In genomic region chr11:55608524-55608920, GRCm38 (mm10) we compare ENCODE assay signal across 10 mouse cellular contexts. TPM values are rescaled to one million over a fixed set of nuclear protein-coding genes. Genes with fewer than 3 reads are reported as not detected.
A peak's percentile ranks its signal among the peaks of the same experiment; 100 is the strongest.
DNase-seq lines count a peak whose midpoint lies in the region; ATAC-seq and TF ChIP-seq lines count a peak whose summit lies in the region.
"Had no signal": no experiment of that assay in that cellular context is flagged by ENCODE, and none has a peak within 500 bp of the region (broad histone marks: within the 10 kb centered on the region; RNA-seq: fewer than 3 reads in every experiment).

No protein-coding gene starts in this region.

- peak overlapping the region; percentile 14 to 37; a peak in 2 of 4 replicates for H3K4me3 ChIP-seq in ES-E14 (ENCODE audit: insufficient read depth in 1 of 2, low read depth in 1 of 2, low read length in 2 of 2, poor library complexity in 1 of 2, severe bottlenecking in 1 of 2)
- H3K4me3 ChIP-seq in cortical plate, adult 2 months (ENCODE audit: insufficient read depth, low read length), result peak overlapping the region; percentile 22
- peak overlapping the region; percentile 65 for H3K4me3 ChIP-seq in hindbrain, embryonic 10.5 days
- peak overlapping the region; percentile 50 for H3K4me3 ChIP-seq in midbrain, postnatal 0 days (ENCODE audit: low read depth, low read length)
- no peak overlapping the region for H3K4me3 ChIP-seq in lung, adult 2 months (replicated peaks; ENCODE audit: extremely low read depth, low read depth, low read length)

- intact Hi-C loops in gastrocnemius, postnatal 36 days (cut with DNase I), result no loop called here

- in situ Hi-C loops in ES-E14 (cut with MboI; ENCODE audit: low sequenced_read_pairs in 2 of 2, unreplicated experiment in 2 of 2), result no loop called here

- H3K9me3 ChIP-seq in ES-E14 (ENCODE audit: control insufficient read depth, insufficient read depth, low read depth, low read length), result no peaks in the 10 kb centered on the region
- no peaks in the 10 kb centered on the region for H3K9me3 ChIP-seq in hindbrain, embryonic 10.5 days
- no peaks in the 10 kb centered on the region for H3K9me3 ChIP-seq in midbrain, postnatal 0 days (ENCODE audit: low read length)

- no peak overlapping the region for H3K9ac ChIP-seq in ES-E14 (ENCODE audit: insufficient read depth, low read depth, low read length, poor library complexity, severe bottlenecking)
- no peak overlapping the region for H3K9ac ChIP-seq in midbrain, postnatal 0 days (replicated peaks; ENCODE audit: low read length, poor library complexity, severe bottlenecking)

- WGBS in hindbrain, embryonic 10.5 days, result 2% methylated on average over 12 of the region's 12 CpGs
- WGBS in midbrain, postnatal 0 days, result under 1% methylated on average over 12 of the region's 12 CpGs
- 5% methylated on average over 12 of the region's 12 CpGs for WGBS in lung, adult 2 months

- ATAC-seq in midbrain, postnatal 0 days (ENCODE audit: low FRiP score), result peak; percentile 44; the same call in 1 of the 2 replicates
- ATAC-seq: Patski had no signal

- H3K4me1 ChIP-seq in ES-E14 (ENCODE audit: control insufficient read depth in 2 of 2, insufficient read depth in 2 of 2, low read length in 2 of 2, poor library complexity in 1 of 2), result peaks cover 0 to 3% of the 10 kb centered on the region in 2 experiments; a peak in 1 of 4 replicates
- no peaks in the 10 kb centered on the region for H3K4me1 ChIP-seq in cortical plate, adult 2 months (ENCODE audit: control insufficient read depth, insufficient read depth, low read length)
- H3K4me1 ChIP-seq in hindbrain, embryonic 10.5 days (replicated peaks), result peaks cover 35% of the 10 kb centered on the region
- 0 out of 2 replicates have a peak, but pooled peaks cover 3% of the 10 kb centered on the region for H3K4me1 ChIP-seq in midbrain, postnatal 0 days (ENCODE audit: insufficient read depth, low read length)
- H3K4me1 ChIP-seq in lung, adult 2 months (ENCODE audit: control insufficient read depth, insufficient read depth, low read length), result no peaks in the 10 kb centered on the region

- H3K27me3 ChIP-seq in hindbrain, embryonic 10.5 days (ENCODE audit: insufficient read depth, poor library complexity, severe bottlenecking), result peaks cover 29% of the 10 kb centered on the region
- peaks cover 12% of the 10 kb centered on the region; the same call in 1 of the 2 replicates for H3K27me3 ChIP-seq in midbrain, postnatal 0 days (ENCODE audit: insufficient read depth, low read length)

- H3K36me3 ChIP-seq in ES-E14 (ENCODE audit: control insufficient read depth, insufficient read depth, low read length, poor library complexity, severe bottlenecking), result no peaks in the 10 kb centered on the region
- peaks cover 4% of the 10 kb centered on the region; the same call in 1 of the 2 replicates for H3K36me3 ChIP-seq in hindbrain, embryonic 10.5 days
- H3K36me3 ChIP-seq in midbrain, postnatal 0 days (ENCODE audit: insufficient read depth, low read length), result no peaks in the 10 kb centered on the region

- no peak for DNase-seq in ES-E14 (ENCODE audit: low read depth, low spot score)
- no peak for DNase-seq in hindbrain, embryonic 10.5 days (ENCODE audit: low spot score)
- DNase-seq in midbrain, postnatal 0 days (ENCODE audit: low spot score), result peak; percentile 86
- no peak for DNase-seq in lung, adult 2 months
- no peak for DNase-seq in gastrocnemius, postnatal 36 days
- DNase-seq in cerebellum, postnatal 36 days, result no peak

- H3K27ac ChIP-seq in ES-E14 (ENCODE audit: insufficient read depth, low read depth, low read length, poor library complexity, severe bottlenecking), result no peak overlapping the region
- H3K27ac ChIP-seq in cortical plate, adult 2 months (ENCODE audit: insufficient read depth, low read length), result no peak overlapping the region
- peak overlapping the region; percentile 86 for H3K27ac ChIP-seq in hindbrain, embryonic 10.5 days
- no peak overlapping the region for H3K27ac ChIP-seq in midbrain, postnatal 0 days (ENCODE audit: low read depth, low read length)

- no peak for TF ChIP-seq CTCF in cortical plate, adult 2 months (IDR thresholded peaks at IDR 0.05; ENCODE audit: extremely low read depth, insufficient read depth, low read length)
- no peak for TF ChIP-seq CTCF in midbrain, postnatal 0 days (IDR thresholded peaks at IDR 0.05)
- TF ChIP-seq CTCF in lung, adult 2 months (IDR thresholded peaks at IDR 0.05; ENCODE audit: insufficient read depth, low read length), result no peak

- no peak for TF ChIP-seq POLR2A in cortical plate, adult 2 months (IDR thresholded peaks at IDR 0.05; ENCODE audit: extremely low read depth, insufficient read depth, low read length)
- no peak for TF ChIP-seq POLR2A in lung, adult 2 months (IDR thresholded peaks at IDR 0.05; ENCODE audit: borderline replicate concordance, extremely low read depth, low read depth, low read length)

- peak overlapping the region; percentile 90 for H3K4me2 ChIP-seq in midbrain, postnatal 0 days (ENCODE audit: low read depth, low read length, poor library complexity, severe bottlenecking)

TF ChIP-seq in ES-E14, 5 proteins besides CTCF, POLR2A, EP300 and RAD21:
- no peak for TF ChIP-seq ZC3H11A (IDR thresholded peaks at IDR 0.05; ENCODE audit: borderline replicate concordance, low read depth, low read length)
- no peak for TF ChIP-seq CHD2 (IDR thresholded peaks at IDR 0.05; ENCODE audit: low read depth, low read length)
- no peak for TF ChIP-seq HCFC1 (IDR thresholded peaks at IDR 0.05; ENCODE audit: borderline replicate concordance, insufficient read depth, low read length)
- no peak for TF ChIP-seq MAFK (IDR thresholded peaks at IDR 0.05; ENCODE audit: insufficient read depth, low read depth, low read length)
- no peak for TF ChIP-seq ZNF384 (IDR thresholded peaks at IDR 0.05; ENCODE audit: low read depth, low read length)

RNA-seq across cellular contexts. Expression of gene Glra1, which starts 0.5 kb away (rescaled TPM):
- total RNA-seq in ES-E14 (2012; rRNA removed), result not detected in 2 replicates
- polyA plus RNA-seq in cortical plate, adult 2 months (2012; rRNA removed), result 0.08 and 0.15 TPM in 2 replicates
- 3.8 and 6.8 TPM in 2 replicates for polyA plus RNA-seq in hindbrain, embryonic 10.5 days (2016; fragmentation: Nextera tagmentation; extraction: Ambion mirVana)
- total RNA-seq in midbrain, postnatal 0 days (2014; rRNA removed), result 1.9 and 4.4 TPM in 2 replicates
- polyA plus RNA-seq in midbrain, postnatal 0 days (2015; fragmentation: Nextera tagmentation; extraction: Ambion mirVana), result 0.43 and 0.47 TPM in 2 replicates
- not detected in 2 replicates for polyA plus RNA-seq in lung, adult 2 months (2012; rRNA removed)
- not detected for total RNA-seq in gastrocnemius, postnatal 36 days (2021)
- polyA plus RNA-seq: heart, embryonic 16.5 days; large intestine, adult 2 months; Patski had no signal
